Mouse (Mus musculus): ENCODE measurements around the gene 2510039O18Rik.

DNA sequence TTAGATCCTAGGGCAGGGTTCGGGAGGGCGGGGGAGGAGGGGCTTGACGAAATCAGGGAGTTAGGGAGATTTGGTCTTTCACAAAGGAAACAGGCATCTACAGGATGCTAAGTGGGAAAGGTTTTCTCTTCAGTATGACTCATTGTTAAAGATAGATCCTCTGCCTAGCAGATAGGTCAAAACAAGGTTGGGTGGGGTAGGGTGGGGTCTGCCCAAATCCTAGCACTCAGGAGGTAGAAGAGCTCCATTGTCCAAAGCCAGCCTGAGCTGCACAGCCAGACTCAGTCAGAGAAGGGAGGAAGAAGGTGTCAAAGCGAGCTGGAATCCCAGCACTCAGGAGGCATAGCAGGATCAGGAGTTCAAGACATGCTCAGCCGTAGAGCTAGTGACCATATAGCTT lies 3.2 kb upstream of the 2510039O18Rik start:
- no peak for TF ChIP-seq CTCF (IDR thresholded peaks at IDR 0.05; ENCODE audit: low read depth)
- TF ChIP-seq EP300 (optimal IDR thresholded peaks at IDR 0.05): no peak
